Mouse (Mus musculus) ES-Bruce4 (cell line): ENCODE data around the gene Ppp1r12a.

Experiments used
- CTCF ChIP-seq: IDR thresholded peaks from one replicate; pipeline ENCODE4 v1.8.1; 2011; ENCODE audit warnings: low read depth, low read length
- POLR2A ChIP-seq: IDR thresholded peaks from one replicate; pipeline ENCODE4 v1.8.1; 2011; ENCODE audit warnings: low read length; ENCODE audit not compliant: insufficient read depth

DNA sequence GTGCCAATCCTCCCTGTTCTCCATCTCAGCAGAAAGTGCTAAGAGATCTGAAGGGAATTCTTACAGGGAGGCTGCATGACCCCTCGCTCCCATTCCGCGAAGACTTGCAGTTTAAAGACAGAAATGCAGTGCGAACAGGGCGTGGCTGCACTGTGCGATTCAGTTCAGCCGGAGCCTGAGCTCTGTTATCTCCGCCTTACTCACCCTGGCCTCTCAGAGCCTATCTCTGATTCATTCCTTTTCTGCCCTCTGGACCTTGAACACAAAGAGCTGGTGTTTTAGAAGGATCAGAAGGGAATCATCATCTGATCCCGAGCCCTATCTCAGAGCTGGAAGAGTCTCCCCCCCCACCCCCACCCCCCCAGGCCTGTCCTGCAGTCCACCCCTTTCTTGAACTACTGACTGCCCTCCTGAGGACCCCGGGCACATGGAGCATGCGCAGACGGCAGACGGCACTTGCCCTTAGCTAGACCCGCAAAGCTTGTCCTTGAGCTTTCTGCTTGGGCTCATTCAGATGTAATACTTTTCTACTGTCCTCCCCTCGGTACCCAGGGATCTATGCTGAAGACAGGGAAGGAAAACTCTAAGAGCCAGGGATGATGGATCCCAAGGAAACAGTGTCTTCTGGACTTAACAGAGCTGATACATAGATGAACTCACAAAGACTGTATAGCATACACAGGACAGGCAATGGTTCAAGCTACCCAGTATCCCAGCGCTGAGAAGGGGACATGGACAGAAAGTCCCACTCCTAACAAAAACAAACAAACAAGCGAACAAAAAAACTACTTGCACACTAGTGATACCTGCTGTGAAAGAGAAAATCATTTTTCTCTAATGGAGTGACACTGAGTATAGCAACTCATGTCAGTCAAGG is 48.4 kb upstream of the Ppp1r12a start:
- TF ChIP-seq CTCF (no peak), POLR2A (no peak)
